Mouse (Mus musculus): ENCODE measurements around the gene Tmem33.

DNA sequence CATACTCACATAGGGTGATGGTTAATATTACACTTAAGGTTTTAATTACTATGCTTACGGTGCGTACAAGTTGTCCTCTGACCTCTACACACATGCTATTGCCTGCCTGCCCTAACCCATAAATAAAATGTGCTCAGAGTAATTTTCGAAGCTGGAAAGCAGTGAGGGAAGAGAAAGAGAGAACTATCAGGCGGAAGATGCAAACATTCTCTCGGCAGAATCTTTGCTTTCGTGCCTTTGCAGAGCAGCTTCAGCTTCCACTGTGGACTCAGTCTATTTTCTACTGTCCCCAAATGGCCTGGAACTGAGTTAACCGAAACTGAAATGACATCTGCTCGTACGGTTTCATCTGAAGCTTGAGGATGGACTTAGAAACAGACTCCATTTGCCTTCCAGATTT lies 1.9 kb upstream of the Tmem33 start:
- no peak for TF ChIP-seq POLR2A (IDR thresholded peaks at IDR 0.05; ENCODE audit: extremely low read depth, insufficient read depth, low read length)
- TF ChIP-seq CTCF (IDR thresholded peaks at IDR 0.05; ENCODE audit: extremely low read depth, insufficient read depth, low read length), result no peak

Data from cortical plate, adult 2 months (tissue).